Mouse (Mus musculus): ENCODE data around the gene 4930550C14Rik.

The 4930550C14Rik gene

DNA sequence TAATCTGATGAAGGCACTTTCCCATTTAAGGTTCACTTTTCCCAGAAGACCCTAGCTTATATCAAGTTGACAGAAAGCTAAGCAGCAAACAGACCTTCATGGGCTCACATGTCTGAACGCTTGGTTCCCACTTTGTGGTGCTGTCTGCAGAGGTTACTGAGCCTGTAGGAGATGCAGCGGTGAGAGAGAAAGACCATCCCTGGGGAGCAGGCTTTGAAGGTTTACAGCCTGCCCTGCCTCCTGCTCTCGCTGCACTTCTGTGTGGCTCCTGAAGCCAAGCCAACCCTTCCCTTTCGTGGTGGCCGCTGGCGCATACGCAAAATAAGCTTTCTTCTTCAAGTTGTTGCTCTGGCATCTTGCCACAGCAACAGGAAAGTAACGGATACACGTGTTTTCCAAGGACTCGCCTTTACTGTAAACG is at the start of gene 4930550C14Rik:
4930550C14Rik (plus strand) TSS at position 35 of the 421 bp plus-strand sequence.
- no peak for DNase-seq

GRCm38 (mm10) chr9:53353161-53353560 is 49.0 kb upstream of the 4930550C14Rik start:
- DNase-seq, result no peak

DNA sequence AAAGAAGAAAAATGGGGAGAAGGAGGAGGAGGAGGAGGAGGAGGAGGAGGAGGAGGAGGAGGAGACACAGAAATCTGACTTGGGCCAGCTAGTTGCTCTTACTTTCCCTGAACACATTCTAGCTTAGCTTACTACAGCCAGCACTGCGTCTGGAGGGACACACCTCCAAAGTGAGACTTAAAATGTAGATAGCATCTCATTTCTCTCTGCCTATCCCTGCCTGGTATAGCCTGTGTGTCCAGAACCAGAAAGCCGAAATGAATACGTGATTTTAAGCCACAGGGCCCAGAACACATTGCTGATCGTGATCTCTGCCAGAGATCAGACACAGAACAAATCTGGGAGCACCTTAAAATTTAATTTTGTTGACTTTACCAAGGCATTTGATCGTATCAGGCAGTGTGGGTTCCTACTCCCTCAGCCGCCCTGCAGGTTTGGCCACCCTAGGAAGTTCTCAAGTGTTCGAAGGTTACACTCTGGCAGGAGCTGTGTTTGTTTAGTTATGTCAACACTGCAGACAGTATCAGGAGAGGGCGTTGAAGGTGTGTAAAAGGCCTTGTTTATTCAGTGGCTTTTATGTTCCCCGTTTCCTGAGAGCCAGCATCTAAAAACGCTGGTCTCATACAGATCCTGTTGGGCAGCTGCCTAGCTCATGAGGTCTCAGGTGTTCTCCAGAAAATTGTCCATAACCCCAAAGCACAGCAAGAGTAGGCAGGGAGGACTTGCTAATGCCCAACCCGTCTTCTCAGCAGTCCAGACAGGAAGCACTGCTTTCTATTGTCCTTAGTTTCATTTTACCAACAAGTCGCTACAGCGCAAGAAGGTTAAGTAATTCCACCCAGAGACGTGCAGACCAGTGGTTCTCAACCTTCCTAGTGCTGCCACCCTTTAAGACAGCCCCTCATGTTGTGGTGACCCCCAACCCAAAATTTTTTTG is 45.6 kb upstream of the 4930550C14Rik start:
- no peak for DNase-seq

DNA sequence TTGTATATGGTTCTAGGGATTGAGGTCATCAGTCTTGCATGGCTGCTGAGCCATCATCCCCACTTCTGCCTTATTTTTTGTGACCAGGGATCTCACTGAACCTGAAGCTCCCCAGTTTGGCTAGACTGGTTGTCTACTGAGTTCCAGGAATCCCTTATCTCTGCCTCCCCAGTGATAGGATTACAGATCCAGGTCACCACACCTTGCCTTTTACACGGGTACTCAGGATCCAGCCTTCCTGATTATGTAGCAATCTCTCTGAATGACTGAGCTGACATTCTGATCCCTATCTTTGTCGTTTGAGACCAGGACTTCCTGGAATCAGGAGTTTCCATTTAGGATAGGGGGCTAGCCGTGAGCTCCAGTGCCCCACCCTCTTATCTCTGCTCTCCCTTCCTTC is 30.8 kb upstream of the 4930550C14Rik start:
- no peak for DNase-seq

- peak; percentile 4 for DNase-seq
These were observed 26.2 kb upstream of the 4930550C14Rik start for GRCm38 (mm10) chr9:53375907-53376306.

DNA sequence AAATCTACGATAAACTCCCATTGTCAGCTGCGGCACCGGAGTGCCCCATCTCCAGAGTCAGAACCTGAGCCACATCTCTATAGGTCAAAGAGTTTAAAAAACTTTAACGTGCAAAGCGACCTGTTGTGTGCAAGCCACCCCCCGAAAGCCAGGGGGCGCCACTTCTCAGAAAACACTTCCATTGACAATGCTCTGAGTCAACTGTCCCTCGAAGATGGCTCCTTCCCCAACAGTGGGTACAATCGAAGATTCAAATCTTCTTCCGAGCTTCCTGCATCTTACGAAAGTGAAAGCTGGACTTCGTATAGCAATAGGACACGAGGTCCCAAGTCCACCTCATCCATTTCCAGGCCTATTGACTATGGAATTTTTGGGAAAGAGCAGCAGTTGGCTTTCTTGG is 25.3 kb upstream of the 4930550C14Rik start:
- peak; percentile 38 for DNase-seq

- no peak for DNase-seq
These were observed 24.5 kb upstream of the 4930550C14Rik start for GRCm38 (mm10) chr9:53377597-53377996.

DNA sequence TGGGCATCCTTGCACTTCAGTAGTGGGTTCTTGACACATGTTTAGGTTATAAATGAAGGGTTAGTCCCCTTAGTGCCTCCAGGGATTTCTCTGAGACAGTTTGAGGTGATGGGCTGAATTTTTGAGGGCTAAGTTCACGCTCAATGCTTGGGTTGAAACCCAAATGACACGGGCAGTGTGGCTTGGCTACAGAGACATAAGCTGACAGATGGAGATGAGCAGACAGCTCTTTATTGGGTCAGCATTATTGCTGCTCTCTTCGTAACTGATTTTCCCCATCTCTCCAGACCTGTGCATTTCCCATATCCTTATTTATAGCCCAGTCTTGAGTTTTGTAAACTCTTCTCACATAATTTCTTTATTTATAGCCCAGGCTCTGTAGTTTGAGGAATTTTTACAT is 24.0 kb upstream of the 4930550C14Rik start:
- no peak for DNase-seq

GRCm38 (mm10) chr9:53380595-53380994 is 21.5 kb upstream of the 4930550C14Rik start:
- DNase-seq, result no peak

GRCm38 (mm10) chr9:53381113-53381615 is 21.0 kb upstream of the 4930550C14Rik start:
- no peak for DNase-seq

GRCm38 (mm10) chr9:53383951-53384866 is 17.9 kb upstream of the 4930550C14Rik start, which contains the start of gene Kdelc2:
Gene Kdelc2 (plus strand): TSS chr9:53384025.
- DNase-seq, result peak; percentile 26

DNA sequence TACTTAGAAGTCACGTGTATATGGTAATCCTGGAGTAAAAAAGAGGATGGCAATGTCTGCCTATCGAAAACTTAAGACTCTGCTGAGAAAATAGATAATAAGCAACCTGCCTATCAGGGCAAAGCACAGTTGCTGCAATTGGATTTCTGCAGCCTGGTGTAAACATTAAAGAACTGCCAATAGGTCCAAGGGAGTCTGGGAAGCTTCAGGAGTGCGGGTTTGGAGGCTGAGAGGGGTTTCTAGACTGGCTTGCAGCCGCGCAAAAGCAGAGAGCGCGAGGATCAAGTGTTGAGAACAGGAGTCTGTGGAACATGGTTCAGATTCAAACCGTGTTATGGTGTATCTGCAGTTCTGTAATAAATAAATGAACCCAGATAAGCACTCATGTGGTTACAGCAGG is 17.3 kb upstream of the 4930550C14Rik start:
- no peak for DNase-seq

DNA sequence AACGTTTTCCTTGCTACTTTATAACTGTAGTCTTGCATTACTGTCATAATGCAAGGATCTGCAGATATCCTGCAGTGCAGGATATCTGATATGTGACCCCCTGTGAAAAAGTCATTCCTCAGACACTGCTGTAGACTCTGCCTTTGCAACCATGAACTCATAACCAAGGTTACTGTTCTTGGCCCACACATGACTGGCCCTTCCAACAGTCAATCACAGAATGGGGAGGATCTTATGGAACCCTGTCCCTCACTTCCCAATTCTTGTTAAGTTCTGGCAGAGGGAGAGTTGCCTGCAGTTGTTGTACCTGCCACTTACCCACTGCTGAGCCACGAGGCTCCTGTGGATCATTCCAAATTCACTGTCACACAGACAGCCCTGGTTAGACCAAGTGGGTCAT is 14.7 kb upstream of the 4930550C14Rik start:
- no peak for DNase-seq

- no peak for DNase-seq
These were observed 13.0 kb upstream of the 4930550C14Rik start for GRCm38 (mm10) chr9:53389109-53389508.

DNA sequence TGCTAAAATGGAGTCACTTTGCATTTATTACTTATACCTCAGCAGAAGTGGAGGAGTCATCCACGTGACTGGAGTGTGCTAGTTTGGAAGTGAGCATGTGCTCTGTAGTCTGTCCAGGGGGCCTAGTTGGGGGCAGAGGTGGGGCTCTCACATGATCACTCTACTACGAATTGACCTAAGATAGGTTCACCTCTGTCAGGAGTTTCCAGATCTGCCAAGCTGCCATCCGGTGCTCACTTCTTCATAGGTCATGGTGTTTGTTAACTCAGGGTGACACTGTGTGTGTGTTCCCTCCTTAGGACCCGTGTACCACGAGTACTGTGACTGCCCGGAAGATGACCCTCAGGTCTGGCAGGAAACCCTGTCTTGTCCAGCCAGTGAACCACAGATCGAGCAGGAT is 12.0 kb upstream of the 4930550C14Rik start:
- no peak for DNase-seq

- no peak for DNase-seq
These were observed 4.3 kb upstream of the 4930550C14Rik start for GRCm38 (mm10) chr9:53397685-53398387.

- peak; percentile 71 for DNase-seq
These were observed 3.8 kb upstream of the 4930550C14Rik start for GRCm38 (mm10) chr9:53398388-53398700.

- no peak for DNase-seq
These were observed 2.6 kb upstream of the 4930550C14Rik start for GRCm38 (mm10) chr9:53399537-53399936.

DNA sequence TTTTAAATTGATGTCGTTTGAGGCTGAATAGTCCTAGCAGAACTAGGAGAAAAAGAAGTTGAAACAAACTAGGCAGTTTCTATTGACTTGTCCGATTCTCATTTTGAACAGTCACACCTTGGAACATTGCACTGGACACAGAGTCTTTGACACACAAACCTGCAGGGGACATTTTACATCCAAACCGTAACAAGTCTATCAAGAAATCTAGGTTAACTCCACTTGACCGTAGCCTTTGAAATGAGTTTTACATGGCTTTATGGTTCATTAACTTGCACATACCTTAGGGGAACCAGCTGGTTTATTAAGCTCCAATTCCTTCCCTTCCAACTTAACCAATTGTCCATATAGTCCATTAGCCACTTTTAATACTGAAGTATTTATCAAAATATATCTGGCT is 1.4 kb upstream of the 4930550C14Rik start:
- DNase-seq, result no peak

- DNase-seq, result no peak
These were observed 979 bp upstream of the 4930550C14Rik start for GRCm38 (mm10) chr9:53401146-53401545.

DNA sequence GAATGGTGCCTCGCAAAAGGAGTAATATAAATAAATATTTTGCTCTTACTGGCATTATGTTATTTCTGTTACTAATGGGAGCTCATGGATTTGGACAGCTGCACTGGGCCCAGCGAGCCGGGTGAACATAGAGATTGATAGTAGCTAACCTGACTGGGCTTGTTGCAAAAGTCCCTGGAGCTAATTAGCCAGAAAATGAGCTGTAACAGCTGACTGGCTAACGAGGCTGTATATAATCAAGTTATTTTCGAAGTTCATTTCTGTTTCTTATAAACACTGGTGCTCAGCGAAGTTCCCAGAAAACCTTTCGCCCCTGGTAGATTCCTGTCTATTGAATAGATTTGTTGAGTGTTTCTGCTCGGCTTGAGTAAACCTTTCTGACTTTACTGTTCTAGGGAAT is 866 bp downstream of the 4930550C14Rik start:
- DNase-seq, result no peak

DNA sequence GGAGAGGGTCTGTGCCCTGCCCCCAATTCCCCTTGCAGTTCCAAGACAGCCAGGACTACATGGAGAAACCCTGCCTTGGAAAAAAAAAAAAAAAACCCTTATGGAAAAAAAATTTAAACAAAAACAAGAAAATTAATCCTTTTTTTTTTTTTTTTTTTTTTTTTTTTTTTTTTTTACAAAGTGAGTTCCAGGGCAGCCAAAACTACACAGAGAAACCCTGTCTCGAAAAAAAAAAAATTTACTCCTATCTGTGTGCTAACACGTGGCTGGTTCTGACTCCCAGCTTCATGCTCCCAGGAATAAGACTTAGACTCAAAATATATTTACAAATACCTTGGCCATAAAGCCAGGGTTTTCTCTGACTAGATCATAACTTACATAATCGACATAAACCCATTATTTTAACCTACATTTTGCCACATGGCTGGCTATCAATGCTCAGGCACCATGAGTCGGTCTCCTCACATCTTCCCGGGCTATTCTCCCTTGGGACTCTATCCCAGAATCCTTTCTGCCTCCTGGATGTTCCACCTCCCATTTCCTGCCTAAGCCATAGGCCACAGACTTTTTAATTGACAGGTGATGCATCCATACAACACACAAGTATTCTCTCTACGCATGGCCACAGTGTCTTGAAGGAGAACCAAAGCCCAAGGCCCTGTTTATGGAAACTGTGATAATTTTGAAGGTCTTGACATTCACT is 2.1 kb downstream of the 4930550C14Rik start:
- DNase-seq, result no peak
